Mouse (Mus musculus): Measurements from ENCODE around the gene Olfr455.

Gene Olfr455

GRCm38 (mm10) chr6:42487114-42487513 is 60.3 kb downstream of the Olfr455 start, which contains the start of gene Olfr456:
Olfr456 (minus strand) TSS chr6:42487214.
- no peak for DNase-seq (ENCODE audit: low spot score)
